Mouse (Mus musculus): ENCODE measurements around the gene Crybb1.

- TF ChIP-seq CTCF (IDR thresholded peaks at IDR 0.05; ENCODE audit: control insufficient read depth, insufficient read depth, insufficient read length) (no peak), CEBPB (IDR thresholded peaks at IDR 0.05; ENCODE audit: low read depth) (no peak), USF1 (IDR thresholded peaks at IDR 0.05; ENCODE audit: low read depth) (no peak), FOSL1 (IDR thresholded peaks at IDR 0.05; ENCODE audit: insufficient read depth, low read length, poor library complexity, severe bottlenecking) (no peak), MYOD1 (IDR thresholded peaks at IDR 0.05; ENCODE audit: control insufficient read depth, insufficient read length, low read depth) (no peak), MAX (IDR thresholded peaks at IDR 0.05) (no peak)
These were observed at the start of gene Crybb1 for GRCm38 (mm10) chr5:112255426-112255825.

Measured in C2C12 (cell line).